Mouse (Mus musculus) heart, embryonic 10.5 days (tissue): ENCODE results near the gene Pum2. TPM values are rescaled to one million over a fixed set of nuclear protein-coding genes. Genes with fewer than 3 reads are reported as not detected.
A peak's percentile ranks its signal among the peaks of the same experiment; 100 is the strongest.
"Not testable (repeated sequence)": the region's sequence is repeated elsewhere in the genome, so short reads cannot be mapped to it uniquely, and the experiment has no call there.

Experiments
- DNase-seq: peaks from one replicate; pipeline ENCODE4 v3.0.0-alpha.2; 2017; ENCODE audit warnings: low spot score
- H3K27ac ChIP-seq: fragments of 300-500 bp; sonication (generic); 2 replicates; pipeline ENCODE4 v1.5.1; 2016; ENCODE audit warnings: mild to moderate bottlenecking
- H3K27me3 ChIP-seq: fragments of 300-500 bp; sonication (generic); 2 replicates; pipeline ENCODE4 v1.6.1; 2016; ENCODE audit warnings: mild to moderate bottlenecking; ENCODE audit not compliant: poor library complexity, insufficient read depth, severe bottlenecking
- H3K36me3 ChIP-seq: fragments of 300-500 bp; sonication (generic); 2 replicates; pipeline ENCODE4 v1.6.1; 2016; ENCODE audit warnings: mild to moderate bottlenecking, moderate library complexity
- H3K4me1 ChIP-seq: fragments of 300-500 bp; sonication (generic); 2 replicates; pipeline ENCODE4 v1.6.1; 2016; ENCODE audit warnings: mild to moderate bottlenecking
- H3K4me3 ChIP-seq: fragments of 300-500 bp; sonication (generic); 2 replicates; pipeline ENCODE4 v1.5.1; 2016; ENCODE audit warnings: mild to moderate bottlenecking, moderate library complexity
- H3K9me3 ChIP-seq: fragments of 300-500 bp; sonication (generic); 2 replicates; pipeline ENCODE4 v1.6.1; 2016; ENCODE audit warnings: mild to moderate bottlenecking, moderate library complexity
- WGBS: fragments of 180-500 bp; shearing (Covaris S2); methylation state at CpG from one replicate; pipeline ENCODE4 v1.1.7; 2016; 5-methylcytosine and 5-hydroxymethylcytosine counted together
- polyA plus RNA-seq: library from polyadenylated mRNA; unstranded; fragments of >200 nt; fragmentation: Nextera tagmentation; extraction: Ambion mirVana; gene quantifications from 2 replicates; pipeline ENCODE4 v1.2.1, GENCODE M21; 2016

Gene Pum2
- 37.3 and 42.5 TPM in 2 replicates for polyA plus RNA-seq

DNA sequence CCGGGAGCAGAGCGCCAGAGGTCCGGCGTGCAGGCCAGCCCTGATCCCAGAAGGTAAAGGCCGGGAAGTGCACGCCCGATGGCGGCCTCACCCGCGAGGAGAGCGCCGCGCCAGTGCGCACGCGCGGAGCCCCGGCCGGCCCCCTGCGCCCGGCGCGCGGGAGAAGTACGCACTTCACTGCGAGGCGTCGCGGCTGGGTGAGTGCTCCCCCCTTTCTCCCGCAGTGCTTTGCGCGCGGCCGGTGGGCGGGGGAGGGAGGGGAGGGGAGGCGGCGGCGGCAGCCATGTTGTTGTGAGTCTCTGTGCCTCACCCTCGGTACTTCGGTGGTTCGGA, at the start of gene Pum2:
TSS of gene Pum2 (plus strand) at position 161 of the 333 bp plus-strand sequence.
- under 1% methylated on average over 30 of the region's 41 CpGs for WGBS
- Histone ChIP-seq H3K9me3 (no peaks in the 10 kb centered on the region; the same call in 1 of the 2 replicates), H3K27me3 (no peaks in the 10 kb centered on the region), H3K4me1 (peaks cover 21% of the 10 kb centered on the region), H3K4me3 (peak within 1 kb of the TSS; percentile 95), H3K36me3 (no peaks in the 10 kb centered on the region), H3K27ac (peak within 1 kb of the TSS; percentile 100)
- DNase-seq, result peak; percentile 96

DNA sequence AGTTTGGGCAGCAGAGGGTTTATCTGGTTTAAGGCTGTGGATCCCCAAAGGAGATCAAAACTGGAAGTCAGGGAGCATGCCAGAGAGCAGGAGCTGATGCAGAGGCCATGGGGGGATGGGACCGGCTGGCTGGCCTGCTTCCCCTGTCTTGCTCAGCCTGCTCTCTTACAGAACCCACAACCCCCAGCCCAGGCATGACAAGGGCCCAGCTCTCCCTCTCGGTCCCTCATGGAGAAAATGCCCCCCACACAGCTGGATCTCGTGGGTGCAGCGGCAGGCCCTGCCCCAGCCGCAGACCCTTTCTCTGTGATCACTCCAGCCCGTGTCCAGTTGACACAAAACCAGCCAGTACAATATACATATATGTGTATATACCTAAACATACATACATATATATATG, 44.4 kb upstream of the Pum2 start:
- no peak for DNase-seq
- Histone ChIP-seq H3K4me3 (no peak overlapping the region), H3K9me3 (no peaks in the 10 kb centered on the region), H3K36me3 (no peaks in the 10 kb centered on the region), H3K27me3 (no peaks in the 10 kb centered on the region), H3K4me1 (no peaks in the 10 kb centered on the region), H3K27ac (no peak overlapping the region)
- WGBS, result 91% methylated on average over 6 of the region's 6 CpGs

DNA sequence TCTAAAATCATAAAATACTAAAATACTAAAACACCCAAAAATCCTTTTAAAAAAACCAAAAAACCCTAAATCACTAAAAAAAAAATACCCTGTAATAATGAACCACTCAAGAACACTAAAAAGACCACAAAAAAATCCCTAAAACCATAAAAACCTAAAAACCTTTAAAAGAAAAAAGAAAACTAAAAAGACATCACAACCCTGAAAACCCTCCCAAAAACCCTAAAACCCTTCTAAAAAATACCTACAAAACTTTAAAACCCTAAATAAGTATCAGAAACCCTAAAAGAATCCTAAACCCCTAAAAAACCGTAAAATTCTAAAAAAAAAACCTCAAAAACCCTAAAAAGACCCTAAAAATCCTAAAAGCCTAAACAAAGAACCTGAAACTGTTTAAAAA, 42.2 kb upstream of the Pum2 start:
- H3K27ac ChIP-seq, result no peak overlapping the region
- no peaks in the 10 kb centered on the region for H3K36me3 ChIP-seq
- H3K27me3 ChIP-seq, result no peaks in the 10 kb centered on the region
- 89% methylated on average over 1 of the region's 1 CpGs for WGBS
- DNase-seq, result no peak
- no peak overlapping the region for H3K4me3 ChIP-seq
- H3K9me3 ChIP-seq, result no peaks in the 10 kb centered on the region
- H3K4me1 ChIP-seq, result no peaks in the 10 kb centered on the region

DNA sequence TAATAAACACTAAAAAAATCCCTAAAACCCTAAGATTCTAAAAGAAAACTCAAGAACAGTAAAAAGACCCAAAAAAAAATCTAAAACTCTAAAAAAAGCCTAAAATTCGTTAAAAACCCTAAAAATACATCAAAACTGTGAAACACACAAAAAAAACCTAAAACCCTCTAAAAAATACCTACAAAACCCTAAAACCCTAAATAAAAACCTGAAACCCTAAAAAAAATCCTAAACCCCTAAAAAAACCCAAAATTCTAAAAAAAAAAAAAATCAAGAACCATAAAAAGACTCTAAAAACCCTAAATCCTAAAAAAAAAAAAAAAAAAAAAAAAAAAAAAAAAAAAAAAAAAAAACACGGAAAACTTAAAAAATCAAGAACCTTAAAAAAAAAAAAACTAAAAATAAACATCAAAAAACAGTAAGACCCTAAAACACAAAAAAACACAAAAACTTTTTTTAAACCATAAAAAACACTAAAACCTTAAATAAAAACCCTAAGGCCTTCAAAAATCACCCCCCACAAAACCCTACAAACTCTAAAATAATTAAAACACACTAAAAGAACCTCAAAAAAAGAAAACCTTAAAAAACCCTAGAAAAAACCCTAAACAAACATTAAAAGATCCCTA, 41.1 kb upstream of the Pum2 start:
- 83% methylated on average over 2 of the region's 2 CpGs for WGBS
- H3K4me3 ChIP-seq, result no peak overlapping the region
- H3K4me1 ChIP-seq, result no peaks in the 10 kb centered on the region
- H3K27ac ChIP-seq, result no peak overlapping the region
- H3K36me3 ChIP-seq, result no peaks in the 10 kb centered on the region
- no peaks in the 10 kb centered on the region for H3K9me3 ChIP-seq
- no peaks in the 10 kb centered on the region for H3K27me3 ChIP-seq
- no peak for DNase-seq

- no peak for DNase-seq
- H3K9me3 ChIP-seq, result no peaks in the 10 kb centered on the region
- no peak overlapping the region for H3K27ac ChIP-seq
- H3K36me3 ChIP-seq, result no peaks in the 10 kb centered on the region
- no peaks in the 10 kb centered on the region for H3K27me3 ChIP-seq
- WGBS, result 96% methylated on average over 1 of the region's 1 CpGs
- no peaks in the 10 kb centered on the region for H3K4me1 ChIP-seq
- H3K4me3 ChIP-seq, result no peak overlapping the region
Observed at GRCm38 (mm10) chr12:8634306-8634705, 39.6 kb upstream of the Pum2 start.

DNA sequence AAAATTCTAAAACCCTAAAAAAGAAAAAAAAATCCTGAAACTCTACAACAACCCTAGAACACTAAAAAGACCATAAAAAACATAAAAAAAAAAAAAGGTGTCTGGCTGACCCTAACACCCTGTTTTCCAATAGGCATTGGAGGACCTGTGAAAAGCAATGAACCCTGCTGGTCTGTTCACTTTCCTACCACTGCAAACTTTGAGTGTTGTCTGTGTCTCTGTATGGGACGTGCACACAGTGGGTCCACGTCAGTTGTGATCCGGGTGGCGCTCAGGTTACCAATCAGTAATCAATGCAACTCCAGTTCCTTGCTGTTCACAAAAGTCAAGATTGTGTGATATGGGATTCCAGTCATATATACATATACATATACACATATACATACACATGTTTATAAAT, 38.4 kb upstream of the Pum2 start:
- no peak overlapping the region for H3K27ac ChIP-seq
- no peaks in the 10 kb centered on the region for H3K9me3 ChIP-seq
- DNase-seq, result no peak
- WGBS, result 97% methylated on average over 4 of the region's 4 CpGs
- H3K4me3 ChIP-seq, result no peak overlapping the region
- no peaks in the 10 kb centered on the region for H3K36me3 ChIP-seq
- H3K27me3 ChIP-seq, result no peaks in the 10 kb centered on the region
- H3K4me1 ChIP-seq, result 0 out of 2 replicates have a peak, but pooled peaks cover 5% of the 10 kb centered on the region

- no peaks in the 10 kb centered on the region for H3K9me3 ChIP-seq
- no peak for DNase-seq
- no peaks in the 10 kb centered on the region for H3K36me3 ChIP-seq
- H3K4me1 ChIP-seq, result 0 out of 2 replicates have a peak, but pooled peaks cover 5% of the 10 kb centered on the region
- no peak overlapping the region for H3K27ac ChIP-seq
- H3K27me3 ChIP-seq, result no peaks in the 10 kb centered on the region
- 89% methylated on average over 14 of the region's 14 CpGs for WGBS
- no peak overlapping the region for H3K4me3 ChIP-seq
Observed at GRCm38 (mm10) chr12:8636945-8637344, 37.0 kb upstream of the Pum2 start.

DNA sequence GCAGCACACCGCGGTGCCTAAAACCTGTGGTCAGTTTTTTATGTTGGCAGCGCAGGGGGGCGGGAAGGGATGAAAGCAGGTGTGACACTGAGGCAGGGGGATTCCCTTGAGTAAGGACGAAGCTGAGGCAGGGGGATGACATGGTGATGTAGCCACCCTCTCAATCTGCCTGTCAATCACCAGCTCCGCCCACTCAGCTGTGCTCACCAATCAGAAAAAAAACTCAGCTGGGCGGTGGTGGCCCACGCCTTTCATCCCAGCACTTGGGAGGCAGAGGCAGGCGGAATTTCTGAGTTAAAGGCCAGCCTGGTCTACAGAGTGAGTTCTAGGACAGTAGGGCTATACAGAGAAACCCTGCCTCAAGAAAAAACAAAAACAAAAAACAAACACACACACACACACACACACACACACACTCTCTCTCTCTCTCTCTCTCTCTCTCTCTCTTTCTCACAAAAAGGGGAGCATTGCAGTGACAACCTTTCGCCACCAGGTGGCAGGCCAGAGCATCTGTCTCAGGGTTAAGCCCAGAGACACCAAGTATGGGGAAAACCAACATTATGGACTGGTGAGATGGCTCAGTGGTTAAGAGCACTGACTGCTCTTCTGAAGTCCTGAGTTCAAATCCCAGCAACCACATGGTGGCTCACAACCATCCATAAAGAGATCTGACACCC, 35.4 kb upstream of the Pum2 start:
- H3K9me3 ChIP-seq, H3K4me3 ChIP-seq, H3K27me3 ChIP-seq, H3K27ac ChIP-seq, H3K36me3 ChIP-seq, H3K4me1 ChIP-seq: not testable (repeated sequence)
- peak; percentile 85 for DNase-seq
- WGBS, result 67% methylated on average over 10 of the region's 10 CpGs

DNA sequence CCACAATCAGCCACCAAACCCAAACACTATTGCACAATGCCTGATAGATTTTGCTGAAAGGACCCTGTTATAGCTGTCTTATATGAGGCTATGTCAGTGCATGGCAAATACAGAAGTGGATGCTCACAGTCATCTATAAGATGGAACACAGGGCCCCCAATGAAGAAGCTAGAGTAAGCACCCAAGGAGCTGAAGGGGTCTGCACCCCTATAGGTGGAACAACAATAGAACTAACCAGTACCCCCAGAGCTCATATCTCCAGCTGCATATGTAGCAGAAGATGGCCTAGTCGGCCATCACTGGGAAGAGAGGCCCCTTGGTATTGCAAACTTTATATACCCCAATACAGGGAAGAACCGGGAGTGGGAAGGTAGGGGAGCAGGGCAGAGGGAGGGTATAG, 33.7 kb upstream of the Pum2 start:
- not testable (repeated sequence) for H3K27ac ChIP-seq
- 8% methylated on average over 2 of the region's 2 CpGs for WGBS

GRCm38 (mm10) chr12:8640711-8641424, 33.1 kb upstream of the Pum2 start:
- WGBS, result under 1% methylated on average over 46 of the region's 47 CpGs
- peak; percentile 98 for DNase-seq
- no peaks in the 10 kb centered on the region for H3K9me3 ChIP-seq

More for the DNA sequence above, 33.7 kb upstream of the Pum2 start:
- not testable (repeated sequence) for DNase-seq, H3K9me3 ChIP-seq, H3K36me3 ChIP-seq, H3K4me1 ChIP-seq, H3K27me3 ChIP-seq
- H3K4me3 ChIP-seq, result peak overlapping the region; percentile 87

GRCm38 (mm10) chr12:8641425-8641735, 32.6 kb upstream of the Pum2 start:
- WGBS, result 6% methylated on average over 10 of the region's 10 CpGs

More at GRCm38 (mm10) chr12:8640711-8641424, 33.1 kb upstream of the Pum2 start:
- Histone ChIP-seq H3K27ac (peak overlapping the region; percentile 99), H3K36me3 (no peaks in the 10 kb centered on the region), H3K27me3 (no peaks in the 10 kb centered on the region), H3K4me3 (peak overlapping the region; percentile 87), H3K4me1 (0 out of 2 replicates have a peak, but pooled peaks cover 5% of the 10 kb centered on the region)

GRCm38 (mm10) chr12:8648211-8648610, 25.7 kb upstream of the Pum2 start:
- H3K9me3 ChIP-seq, H3K36me3 ChIP-seq, H3K27me3 ChIP-seq, H3K4me1 ChIP-seq, H3K4me3 ChIP-seq, H3K27ac ChIP-seq, DNase-seq: not testable (repeated sequence)
- 45% methylated on average over 8 of the region's 8 CpGs for WGBS

More at GRCm38 (mm10) chr12:8641425-8641735, 32.6 kb upstream of the Pum2 start:
- Histone ChIP-seq H3K27ac (peak overlapping the region; percentile 99), H3K9me3 (no peaks in the 10 kb centered on the region), H3K4me3 (peak overlapping the region; percentile 87), H3K27me3 (no peaks in the 10 kb centered on the region), H3K36me3 (no peaks in the 10 kb centered on the region), H3K4me1 (0 out of 2 replicates have a peak, but pooled peaks cover 5% of the 10 kb centered on the region)
- no peak for DNase-seq

- not testable (repeated sequence) for DNase-seq, H3K4me3 ChIP-seq, H3K4me1 ChIP-seq, H3K36me3 ChIP-seq, H3K27ac ChIP-seq, H3K9me3 ChIP-seq, H3K27me3 ChIP-seq
- 55% methylated on average over 3 of the region's 3 CpGs for WGBS
Observed at GRCm38 (mm10) chr12:8650027-8650426, 23.9 kb upstream of the Pum2 start.
